Mouse (Mus musculus) MEL (cell line): ENCODE measurements around the gene Asb17. TPM values are rescaled to one million over a fixed set of nuclear protein-coding genes. Genes with fewer than 3 reads are reported as not detected.

Source experiments
- DNase-seq: peaks from one replicate; pipeline ENCODE4 v3.0.0; 2011; ENCODE audit warnings: low read depth, low spot score
- H3K27ac ChIP-seq: 2 replicates; pipeline ENCODE4 v1.5.1; 2012; ENCODE audit warnings: low read depth, mild to moderate bottlenecking, control low read depth, low read length, moderate library complexity; ENCODE audit not compliant: control insufficient read depth
- H3K27me3 ChIP-seq, 2 experiments: fragments of 150-350 bp in 1 of 2; sonication (generic) in 1 of 2; 2 replicates each; pipeline ENCODE4 v1.6.1; 2012; ENCODE audit warnings: low read length in 2 of 2, mild to moderate bottlenecking in 2 of 2, improper control_type of control experiment in 1 of 2, moderate library complexity in 1 of 2; ENCODE audit not compliant: insufficient read depth in 2 of 2, control insufficient read depth in 1 of 2
- H3K36me3 ChIP-seq, 2 experiments: 2 replicates each; pipeline ENCODE4 v1.6.1; 2012 to 2014; ENCODE audit warnings: low read length in 2 of 2, improper control_type of control experiment in 1 of 2, inconsistent platforms in 1 of 2, mild to moderate bottlenecking in 1 of 2; ENCODE audit not compliant: insufficient read depth in 2 of 2, control insufficient read depth in 1 of 2
- H3K4me1 ChIP-seq, 2 experiments: fragments of 150-350 bp in 1 of 2; sonication (generic) in 1 of 2; 2 replicates each; pipeline ENCODE4 v1.6.1; 2012; ENCODE audit warnings: low read length in 2 of 2, improper control_type of control experiment in 1 of 2, mild to moderate bottlenecking in 1 of 2; ENCODE audit not compliant: insufficient read depth in 2 of 2, control insufficient read depth in 1 of 2
- H3K4me3 ChIP-seq, 2 experiments: fragments of 150-350 bp in 1 of 2; sonication (generic) in 1 of 2; 2 replicates each; pipeline ENCODE4 v1.5.1; 2012; ENCODE audit warnings: low read depth in 2 of 2, low read length in 2 of 2, mild to moderate bottlenecking in 2 of 2, moderate library complexity in 2 of 2, control low read depth in 1 of 2, improper control_type of control experiment in 1 of 2; ENCODE audit not compliant: control insufficient read depth in 1 of 2, insufficient read depth in 1 of 2
- H3K79me2 ChIP-seq: 2 replicates; pipeline ENCODE4 v1.6.1; 2012; ENCODE audit warnings: mild to moderate bottlenecking, low read length, moderate library complexity; ENCODE audit not compliant: control insufficient read depth, poor library complexity, insufficient read depth
- H3K9ac ChIP-seq: 2 replicates; pipeline ENCODE4 v1.6.1; 2012; ENCODE audit warnings: low read depth, mild to moderate bottlenecking, control low read depth, low read length, moderate library complexity; ENCODE audit not compliant: control insufficient read depth, poor library complexity, severe bottlenecking
- H3K9me3 ChIP-seq: fragments of 150-350 bp; sonication (generic); replicated peaks from 2 replicates; pipeline ENCODE4 v1.6.1; 2012; ENCODE audit warnings: mild to moderate bottlenecking, low read length, improper control_type of control experiment, moderate library complexity; ENCODE audit not compliant: insufficient read depth
- BHLHE40 ChIP-seq: IDR thresholded peaks from 2 replicates; pipeline ENCODE4 v1.6.1; 2012; ENCODE audit warnings: low read depth, mild to moderate bottlenecking, inconsistent platforms, low read length, improper control_type of control experiment, borderline replicate concordance
- CHD1 ChIP-seq: IDR thresholded peaks from 2 replicates; pipeline ENCODE4 v1.6.1; 2012; ENCODE audit warnings: low read depth, mild to moderate bottlenecking, inconsistent platforms, low read length, improper control_type of control experiment
- CHD2 ChIP-seq: IDR thresholded peaks from 2 replicates; pipeline ENCODE4 v1.6.1; 2011; ENCODE audit warnings: low read length, improper control_type of control experiment
- E2F4 ChIP-seq: IDR thresholded peaks from 2 replicates; pipeline ENCODE4 v1.6.1; 2011; ENCODE audit warnings: low read depth, low read length, improper control_type of control experiment, borderline replicate concordance
- ELF1 ChIP-seq: IDR thresholded peaks from 2 replicates; pipeline ENCODE4 v1.6.1; 2014; ENCODE audit warnings: low read depth, mild to moderate bottlenecking, inconsistent platforms, low read length, improper control_type of control experiment, moderate library complexity
- ETS1 ChIP-seq: IDR thresholded peaks from 2 replicates; pipeline ENCODE4 v1.6.1; 2012; ENCODE audit warnings: low read depth, mild to moderate bottlenecking, inconsistent platforms, low read length, improper control_type of control experiment, moderate library complexity
- GABPA ChIP-seq: IDR thresholded peaks from 2 replicates; pipeline ENCODE4 v1.6.1; 2012; ENCODE audit warnings: low read depth, mild to moderate bottlenecking, inconsistent platforms, low read length, improper control_type of control experiment, moderate library complexity
- GATA1 ChIP-seq: IDR thresholded peaks from 2 replicates; pipeline ENCODE4 v1.6.1; 2011; ENCODE audit warnings: low read depth, low read length, improper control_type of control experiment
- HCFC1 ChIP-seq: IDR thresholded peaks from 2 replicates; pipeline ENCODE4 v1.6.1; 2012; ENCODE audit warnings: low read depth, mild to moderate bottlenecking, inconsistent platforms, low read length, improper control_type of control experiment, moderate library complexity
- JUND ChIP-seq: IDR thresholded peaks from 2 replicates; pipeline ENCODE4 v1.6.1; 2011; ENCODE audit warnings: low read depth, mild to moderate bottlenecking, improper control_type of control experiment, low read length
- KAT2A ChIP-seq: conservative IDR thresholded peaks from 2 replicates; pipeline ENCODE4 v1.6.1; 2012; ENCODE audit warnings: low read depth, low read length, improper control_type of control experiment, inconsistent platforms
- MAX ChIP-seq: IDR thresholded peaks from 2 replicates; pipeline ENCODE4 v1.6.1; 2011; ENCODE audit warnings: low read length, improper control_type of control experiment
- MEF2A ChIP-seq: IDR thresholded peaks from 2 replicates; pipeline ENCODE4 v1.6.1; 2014; ENCODE audit warnings: low read depth, mild to moderate bottlenecking, inconsistent platforms, low read length, improper control_type of control experiment; ENCODE audit not compliant: poor library complexity, insufficient replicate concordance, severe bottlenecking; ENCODE audit errors: extremely low read depth
- NELFE ChIP-seq: IDR thresholded peaks from 2 replicates; pipeline ENCODE4 v1.6.1; 2011; ENCODE audit warnings: low read depth, low read length, improper control_type of control experiment
- POLR2AphosphoS2 ChIP-seq: IDR thresholded peaks from 2 replicates; pipeline ENCODE4 v1.6.1; 2011; ENCODE audit warnings: low read length, improper control_type of control experiment
- POLR2AphosphoS5 ChIP-seq: IDR thresholded peaks from 2 replicates; pipeline ENCODE4 v1.6.1; 2012; ENCODE audit warnings: low read depth, borderline replicate concordance, mild to moderate bottlenecking, inconsistent platforms, low read length, moderate library complexity, mixed read lengths
- RCOR1 ChIP-seq: IDR thresholded peaks from 2 replicates; pipeline ENCODE4 v1.6.1; 2012; ENCODE audit warnings: low read depth, mild to moderate bottlenecking, inconsistent platforms, low read length, improper control_type of control experiment
- SMC3 ChIP-seq: IDR thresholded peaks from 2 replicates; pipeline ENCODE4 v1.6.1; 2011; ENCODE audit warnings: low read depth, low read length, improper control_type of control experiment
- TAL1 ChIP-seq: IDR thresholded peaks from 2 replicates; pipeline ENCODE4 v1.6.1; 2012; ENCODE audit warnings: mild to moderate bottlenecking, inconsistent platforms, low read length, moderate library complexity, mixed read lengths
- TCF12 ChIP-seq: IDR thresholded peaks from 2 replicates; pipeline ENCODE4 v1.6.1; 2014; ENCODE audit warnings: low read depth, mild to moderate bottlenecking, inconsistent platforms, low read length, improper control_type of control experiment, moderate library complexity
- UBTF ChIP-seq: IDR thresholded peaks from 2 replicates; pipeline ENCODE4 v1.6.1; 2012; ENCODE audit warnings: low read depth, mild to moderate bottlenecking, inconsistent platforms, low read length, improper control_type of control experiment, moderate library complexity, borderline replicate concordance; ENCODE audit not compliant: insufficient read depth
- USF1 ChIP-seq: IDR thresholded peaks from 2 replicates; pipeline ENCODE4 v1.6.1; 2014; ENCODE audit warnings: low read depth, mild to moderate bottlenecking, inconsistent platforms, low read length, improper control_type of control experiment, moderate library complexity
- ZC3H11A ChIP-seq: IDR thresholded peaks from 2 replicates; pipeline ENCODE4 v1.6.1; 2012; ENCODE audit warnings: low read depth, mild to moderate bottlenecking, inconsistent platforms, low read length, improper control_type of control experiment
- ZKSCAN1 ChIP-seq: IDR thresholded peaks from 2 replicates; pipeline ENCODE4 v1.6.1; 2012; ENCODE audit warnings: low read depth, mild to moderate bottlenecking, inconsistent platforms, low read length, improper control_type of control experiment, moderate library complexity
- ZMIZ1 ChIP-seq: IDR thresholded peaks from 2 replicates; pipeline ENCODE4 v1.6.1; 2012; ENCODE audit warnings: low read depth, mild to moderate bottlenecking, inconsistent platforms, low read length, improper control_type of control experiment, moderate library complexity
- ZNF384 ChIP-seq: IDR thresholded peaks from 2 replicates; pipeline ENCODE4 v1.6.1; 2012; ENCODE audit warnings: low read depth, mild to moderate bottlenecking, inconsistent platforms, low read length, improper control_type of control experiment
- polyA plus RNA-seq, 2 experiments: library from polyadenylated mRNA; stranded (reverse) in 1 of 2; unstranded in 1 of 2; fragments of >175 nt in 1 of 2; fragments of >200 nt in 1 of 2; gene quantifications; 2 replicates each; pipeline versions ENCODE4 v1.2.1 to v1.2.4; 2012; ENCODE audit warnings: low replicate concordance in 2 of 2, low read depth in 1 of 2; ENCODE audit not compliant: insufficient read length in 2 of 2, insufficient read depth in 1 of 2, missing spikeins in 1 of 2
- total RNA-seq: library from RNA; depleted of rRNA; stranded (reverse); fragments of 300-350 nt; gene quantifications from 2 replicates; pipeline ENCODE4 v1.2.3, GENCODE M21; 2012

Asb17 gene
- total and polyA plus RNA-seq, 3 experiments = 5.7 to 9.7 TPM; not detected in 1

- Histone ChIP-seq H3K79me2 (no peaks in the 10 kb centered on the region), H3K9ac (no peak overlapping the region), H3K36me3 (peaks cover 0 to 7% of the 10 kb centered on the region in 2 experiments; a peak in 2 of 4 replicates), H3K4me1 (peaks cover 0 to 10% of the 10 kb centered on the region in 2 experiments; a peak in 3 of 4 replicates), H3K4me3 (no peak overlapping the region)
- DNase-seq = no peak
- TF ChIP-seq CHD1 = no peak
- TF ChIP-seq JUND = no peak
- no peak for TF ChIP-seq GATA1
- no peak for TF ChIP-seq POLR2AphosphoS5
- TF ChIP-seq HCFC1 = no peak
- no peak for TF ChIP-seq KAT2A
- TF ChIP-seq ZC3H11A = no peak
- no peak for TF ChIP-seq TAL1
- no peak for TF ChIP-seq ELF1
- no peak for TF ChIP-seq E2F4
- TF ChIP-seq ZMIZ1 = no peak
- TF ChIP-seq, all 39 proteins: peak for 0
- Histone ChIP-seq H3K27me3 (no peaks in the 10 kb centered on the region), H3K27ac (no peak overlapping the region), H3K9me3 (no peaks in the 10 kb centered on the region)
Observed at GRCm38 (mm10) chr3:153814026-153814425, 30.0 kb upstream of the Asb17 start.

- peaks cover 0 to 10% of the 10 kb centered on the region in 2 experiments; a peak in 3 of 4 replicates for H3K4me1 ChIP-seq
- H3K9me3 ChIP-seq = no peaks in the 10 kb centered on the region
- no peaks in the 10 kb centered on the region for H3K79me2 ChIP-seq
- H3K27ac ChIP-seq = no peak overlapping the region
- H3K9ac ChIP-seq = no peak overlapping the region
- H3K4me3 ChIP-seq = no peak overlapping the region
- peaks cover 0 to 7% of the 10 kb centered on the region in 2 experiments; a peak in 2 of 4 replicates for H3K36me3 ChIP-seq
- H3K27me3 ChIP-seq = no peaks in the 10 kb centered on the region
- DNase-seq = no peak
- TF ChIP-seq POLR2AphosphoS2 (no peak), CHD2 (no peak), ETS1 (no peak), UBTF (no peak), ZNF384 (no peak), ELF1 (no peak), GABPA (no peak), ZKSCAN1 (no peak), TCF12 (no peak), BHLHE40 (no peak), GATA1 (no peak), MAX (no peak), RCOR1 (no peak), NELFE (no peak), TAL1 (no peak), SMC3 (no peak), USF1 (no peak), MEF2A (no peak)
Observed at GRCm38 (mm10) chr3:153817376-153817890, 26.6 kb upstream of the Asb17 start.
